Mouse (Mus musculus) liver, embryonic 14.5 days (tissue): ENCODE data around the gene Gsta1. TPM values are rescaled to one million over a fixed set of nuclear protein-coding genes. Genes with fewer than 3 reads are reported as not detected.

Experiments
- ATAC-seq: fragments of 200-750 bp; cut with Nextera tagmentation; 2 replicates; pipeline ENCODE4 v1.8.0; 2017; ENCODE audit warnings: moderate number of reproducible peaks, mild to moderate bottlenecking, moderate library complexity; ENCODE audit not compliant: insufficient read depth
- DNase-seq, 3 experiments: peaks; one replicate each; pipeline ENCODE4 v3.0.0-alpha.2; 2012 to 2013; ENCODE audit warnings: low read depth in 3 of 3, low spot score in 3 of 3
- H3K27ac ChIP-seq: fragments of 300-500 bp; sonication (generic); 2 replicates; pipeline ENCODE4 v1.5.1; 2014; ENCODE audit warnings: moderate library complexity, mild to moderate bottlenecking, control low read depth, inconsistent platforms
- H3K27me3 ChIP-seq: fragments of 300-500 bp; sonication (generic); 2 replicates; pipeline ENCODE4 v1.6.1; 2014; ENCODE audit warnings: mild to moderate bottlenecking, low read length, moderate library complexity; ENCODE audit not compliant: control insufficient read depth, insufficient read depth
- H3K36me3 ChIP-seq: fragments of 300-500 bp; sonication (generic); replicated peaks from 2 replicates; pipeline ENCODE4 v1.6.1; 2014; ENCODE audit warnings: low read depth; ENCODE audit not compliant: control insufficient read depth, insufficient read depth
- H3K4me1 ChIP-seq, 2 experiments: fragments of 200-500 bp in 1 of 2; fragments of 300-500 bp in 1 of 2; sonication (generic) in 1 of 2; replicated peaks; 2 replicates each; pipeline ENCODE4 v1.6.1; 2012 to 2014; ENCODE audit warnings: antibody characterized with exemption in 1 of 2, inconsistent platforms in 1 of 2, low read length in 1 of 2; ENCODE audit not compliant: control insufficient read depth in 2 of 2, insufficient read depth in 2 of 2
- H3K4me2 ChIP-seq: fragments of 300-500 bp; sonication (generic); 2 replicates; pipeline ENCODE4 v1.6.1; 2014; ENCODE audit warnings: low read depth, mild to moderate bottlenecking, control low read depth, moderate library complexity
- H3K4me3 ChIP-seq, 2 experiments: fragments of 200-500 bp in 1 of 2; fragments of 300-500 bp in 1 of 2; sonication (generic) in 1 of 2; 2 replicates each; pipeline ENCODE4 v1.5.1; 2012 to 2014; ENCODE audit warnings: low read depth in 2 of 2, low read length in 2 of 2, mild to moderate bottlenecking in 2 of 2, control low read depth in 1 of 2, inconsistent platforms in 1 of 2, moderate library complexity in 1 of 2; ENCODE audit not compliant: insufficient read depth in 1 of 2
- H3K9ac ChIP-seq: fragments of 300-500 bp; sonication (generic); replicated peaks from 2 replicates; pipeline ENCODE4 v1.6.1; 2014; ENCODE audit warnings: mild to moderate bottlenecking, control low read depth, moderate library complexity
- H3K9me3 ChIP-seq: fragments of 300-500 bp; sonication (generic); 2 replicates; pipeline ENCODE4 v1.6.1; 2016; ENCODE audit warnings: low read length, mixed read lengths; ENCODE audit not compliant: control insufficient read depth
- CTCF ChIP-seq: IDR thresholded peaks from 2 replicates; pipeline ENCODE4 v1.5.1; 2016; ENCODE audit warnings: antibody characterized with exemption, low read depth, control low read depth
- EP300 ChIP-seq: IDR thresholded peaks from 2 replicates; pipeline ENCODE4 v1.6.1; 2016; ENCODE audit warnings: antibody characterized with exemption, low read depth
- WGBS: fragments of 180-500 bp; shearing (Covaris S2); extraction: QIAGEN DNeasy Blood & Tissue Kit; methylation state at CpG from one replicate; pipeline ENCODE4 v1.1.7; 2014; ENCODE audit not compliant: insufficient replicate concordance; 5-methylcytosine and 5-hydroxymethylcytosine counted together
- polyA plus RNA-seq, 2 experiments: library from polyadenylated mRNA; depleted of rRNA in 1 of 2; stranded (reverse) in 1 of 2; unstranded in 1 of 2; fragments of >200 nt; fragmentation: Nextera tagmentation in 1 of 2; extraction: Ambion mirVana in 1 of 2; gene quantifications; 2 replicates each; pipeline versions ENCODE4 v1.2.1 to v1.2.3; 2012 to 2014

Gsta1 gene
- polyA plus RNA-seq, 2 experiments, result 0.06 to 0.24 TPM

- Histone ChIP-seq H3K4me1 (peaks cover 0 to 2% of the 10 kb centered on the region in 2 experiments; a peak in 1 of 4 replicates), H3K4me3 (no peak overlapping the region), H3K4me2 (no peak overlapping the region), H3K9ac (no peak overlapping the region), H3K36me3 (no peaks in the 10 kb centered on the region), H3K27ac (no peak overlapping the region), H3K9me3 (no peaks in the 10 kb centered on the region), H3K27me3 (no peaks in the 10 kb centered on the region)
- DNase-seq (no peak), ATAC-seq (no peak)
- WGBS, result 31% methylated on average over 4 of the region's 4 CpGs
- TF ChIP-seq CTCF (no peak), EP300 (no peak)
Measured at GRCm38 (mm10) chr9:78208956-78209355, 21.5 kb upstream of the Gsta1 start.

- Histone ChIP-seq H3K4me2 (no peak overlapping the region), H3K9ac (no peak overlapping the region), H3K27me3 (no peaks in the 10 kb centered on the region), H3K36me3 (no peaks in the 10 kb centered on the region), H3K9me3 (no peaks in the 10 kb centered on the region), H3K4me3 (no peak overlapping the region), H3K27ac (no peak overlapping the region), H3K4me1 (peaks cover 0 to 2% of the 10 kb centered on the region in 2 experiments; a peak in 1 of 4 replicates)
- ATAC-seq (no peak), DNase-seq (no peak)
- TF ChIP-seq EP300 (no peak), CTCF (no peak)
- WGBS, result 77% methylated on average over 3 of the region's 3 CpGs
Measured at GRCm38 (mm10) chr9:78210079-78210478, 20.4 kb upstream of the Gsta1 start.

DNA sequence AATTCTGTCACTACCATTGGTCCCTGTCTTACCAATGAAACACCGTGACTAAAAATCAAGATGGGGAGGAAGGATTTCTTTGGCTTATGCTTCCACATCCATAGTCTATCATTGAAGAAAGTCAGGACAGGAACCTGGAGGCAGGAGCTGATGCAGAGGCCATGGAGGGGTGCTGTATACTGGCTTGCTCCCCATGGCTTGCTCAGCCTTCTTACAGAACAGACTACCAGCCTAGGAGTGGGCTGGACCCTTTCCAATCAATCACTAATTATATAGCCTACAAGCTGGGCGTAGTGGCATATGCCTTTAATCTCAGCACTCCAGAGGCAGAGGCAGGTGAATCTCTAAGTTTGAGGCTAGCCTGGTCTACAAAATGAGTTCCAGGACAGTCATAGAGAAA is 19.6 kb upstream of the Gsta1 start:
- no peak overlapping the region for H3K4me3 ChIP-seq
- no peaks in the 10 kb centered on the region for H3K9me3 ChIP-seq
- no peak overlapping the region for H3K4me2 ChIP-seq
- H3K9ac ChIP-seq, result no peak overlapping the region
- 83% methylated on average over 2 of the region's 2 CpGs for WGBS
- DNase-seq (no peak), ATAC-seq (no peak)
- peaks cover 0 to 2% of the 10 kb centered on the region in 2 experiments; a peak in 1 of 4 replicates for H3K4me1 ChIP-seq
- no peaks in the 10 kb centered on the region for H3K27me3 ChIP-seq
- TF ChIP-seq EP300 (no peak), CTCF (no peak)
- H3K36me3 ChIP-seq, result no peaks in the 10 kb centered on the region
- H3K27ac ChIP-seq, result no peak overlapping the region

GRCm38 (mm10) chr9:78211521-78211920 is 18.9 kb upstream of the Gsta1 start:
- Histone ChIP-seq H3K27ac (no peak overlapping the region), H3K36me3 (no peaks in the 10 kb centered on the region), H3K9ac (no peak overlapping the region), H3K9me3 (no peaks in the 10 kb centered on the region), H3K4me3 (no peak overlapping the region), H3K4me2 (no peak overlapping the region), H3K27me3 (no peaks in the 10 kb centered on the region), H3K4me1 (peaks cover 0 to 2% of the 10 kb centered on the region in 2 experiments; a peak in 1 of 4 replicates)
- no peak for TF ChIP-seq CTCF
- no peak for TF ChIP-seq EP300
- ATAC-seq (no peak), DNase-seq (no peak)
- 71% methylated on average over 3 of the region's 3 CpGs for WGBS

GRCm38 (mm10) chr9:78212341-78213049 is 18.0 kb upstream of the Gsta1 start:
- Histone ChIP-seq H3K9me3 (no peaks in the 10 kb centered on the region), H3K4me1 (peaks cover 0 to 6% of the 10 kb centered on the region in 2 experiments; a peak in 2 of 4 replicates), H3K27ac (no peak overlapping the region), H3K9ac (no peak overlapping the region), H3K4me3 (no peak overlapping the region), H3K27me3 (no peaks in the 10 kb centered on the region), H3K4me2 (no peak overlapping the region), H3K36me3 (no peaks in the 10 kb centered on the region)
- TF ChIP-seq CTCF (no peak), EP300 (no peak)
- DNase-seq (no peak), ATAC-seq (no peak)
- WGBS, result 35% methylated on average over 7 of the region's 7 CpGs
